Mouse (Mus musculus): ENCODE measurements around the gene Pip4k2a. TPM values are rescaled to one million over a fixed set of nuclear protein-coding genes. Genes with fewer than 3 reads are reported as not detected.

Pip4k2a gene
- total and polyA plus RNA-seq, 3 experiments, result 4.3 to 7.6 (median 6.5) TPM

- TF ChIP-seq EP300 (IDR thresholded peaks at IDR 0.05; ENCODE audit: insufficient read depth, low read depth, low read length), result no peak
- TF ChIP-seq POLR2A (IDR thresholded peaks at IDR 0.05; ENCODE audit: insufficient read depth, low read depth, low read length), result no peak
- no peak for TF ChIP-seq CTCF (IDR thresholded peaks at IDR 0.05)
- intact Hi-C loops (cut with DNase I), result no loop called here
- no peak for DNase-seq
- Histone ChIP-seq H3K9ac (ENCODE audit: low read depth, low read length) (no peak overlapping the region), H3K27me3 (ENCODE audit: control insufficient read depth, insufficient read depth, low read length) (no peaks in the 10 kb centered on the region), H3K36me3 (ENCODE audit: control insufficient read depth, insufficient read depth, low read length) (no peaks in the 10 kb centered on the region), H3K4me1 (ENCODE audit: control insufficient read depth, insufficient read depth, low read length) (no peaks in the 10 kb centered on the region), H3K4me3 (no peak overlapping the region), H3K79me2 (replicated peaks; ENCODE audit: control insufficient read depth, insufficient read depth, low read length) (no peaks in the 10 kb centered on the region), H3K27ac (no peak overlapping the region)
- WGBS, result 97% methylated on average over 3 of the region's 3 CpGs
These were observed 140.0 kb downstream of the Pip4k2a start for GRCm38 (mm10) chr2:18857952-18858351.

GRCm38 (mm10) chr2:18856461-18856860 lies 141.5 kb downstream of the Pip4k2a start:
- Histone ChIP-seq H3K9ac (ENCODE audit: low read depth, low read length) (no peak overlapping the region), H3K4me1 (ENCODE audit: control insufficient read depth, insufficient read depth, low read length) (no peaks in the 10 kb centered on the region), H3K36me3 (ENCODE audit: control insufficient read depth, insufficient read depth, low read length) (no peaks in the 10 kb centered on the region), H3K27ac (no peak overlapping the region), H3K27me3 (ENCODE audit: control insufficient read depth, insufficient read depth, low read length) (no peaks in the 10 kb centered on the region), H3K4me3 (no peak overlapping the region), H3K79me2 (replicated peaks; ENCODE audit: control insufficient read depth, insufficient read depth, low read length) (no peaks in the 10 kb centered on the region)
- TF ChIP-seq CTCF (IDR thresholded peaks at IDR 0.05) (no peak), POLR2A (IDR thresholded peaks at IDR 0.05; ENCODE audit: insufficient read depth, low read depth, low read length) (no peak), EP300 (IDR thresholded peaks at IDR 0.05; ENCODE audit: insufficient read depth, low read depth, low read length) (no peak)
- 92% methylated on average over 13 of the region's 13 CpGs for WGBS
- no peak for DNase-seq
- intact Hi-C loops (cut with DNase I), result no loop called here

- no peak for TF ChIP-seq POLR2A (IDR thresholded peaks at IDR 0.05; ENCODE audit: insufficient read depth, low read depth, low read length)
- TF ChIP-seq CTCF (IDR thresholded peaks at IDR 0.05), result no peak
- TF ChIP-seq EP300 (IDR thresholded peaks at IDR 0.05; ENCODE audit: insufficient read depth, low read depth, low read length), result no peak
- WGBS, result 70% methylated on average over 8 of the region's 8 CpGs
- intact Hi-C loops (cut with DNase I), result no loop called here
- no peak overlapping the region for H3K27ac ChIP-seq
- H3K9ac ChIP-seq (ENCODE audit: low read depth, low read length), result no peak overlapping the region
- H3K4me1 ChIP-seq (ENCODE audit: control insufficient read depth, insufficient read depth, low read length), result no peaks in the 10 kb centered on the region
- H3K4me3 ChIP-seq, result no peak overlapping the region
- H3K36me3 ChIP-seq (ENCODE audit: control insufficient read depth, insufficient read depth, low read length), result no peaks in the 10 kb centered on the region
- DNase-seq, result no peak
- H3K79me2 ChIP-seq (replicated peaks; ENCODE audit: control insufficient read depth, insufficient read depth, low read length), result no peaks in the 10 kb centered on the region
- no peaks in the 10 kb centered on the region for H3K27me3 ChIP-seq (ENCODE audit: control insufficient read depth, insufficient read depth, low read length)
These were observed 142.7 kb downstream of the Pip4k2a start for GRCm38 (mm10) chr2:18855246-18855645.

GRCm38 (mm10) chr2:18853345-18853744 lies 144.6 kb downstream of the Pip4k2a start:
- Histone ChIP-seq H3K4me1 (ENCODE audit: control insufficient read depth, insufficient read depth, low read length) (no peaks in the 10 kb centered on the region), H3K9ac (ENCODE audit: low read depth, low read length) (no peak overlapping the region), H3K36me3 (ENCODE audit: control insufficient read depth, insufficient read depth, low read length) (no peaks in the 10 kb centered on the region), H3K79me2 (replicated peaks; ENCODE audit: control insufficient read depth, insufficient read depth, low read length) (no peaks in the 10 kb centered on the region), H3K27me3 (ENCODE audit: control insufficient read depth, insufficient read depth, low read length) (no peaks in the 10 kb centered on the region), H3K27ac (no peak overlapping the region), H3K4me3 (no peak overlapping the region)
- TF ChIP-seq CTCF (IDR thresholded peaks at IDR 0.05) (no peak), POLR2A (IDR thresholded peaks at IDR 0.05; ENCODE audit: insufficient read depth, low read depth, low read length) (no peak), EP300 (IDR thresholded peaks at IDR 0.05; ENCODE audit: insufficient read depth, low read depth, low read length) (no peak)
- intact Hi-C loops (cut with DNase I), result no loop called here
- whole genome bisulfite sequencing, result 85% methylated on average over 5 of the region's 5 CpGs
- no peak for DNase-seq

- Histone ChIP-seq H3K4me1 (ENCODE audit: control insufficient read depth, insufficient read depth, low read length) (no peaks in the 10 kb centered on the region), H3K79me2 (replicated peaks; ENCODE audit: control insufficient read depth, insufficient read depth, low read length) (no peaks in the 10 kb centered on the region), H3K9ac (ENCODE audit: low read depth, low read length) (no peak overlapping the region), H3K4me3 (no peak overlapping the region), H3K36me3 (ENCODE audit: control insufficient read depth, insufficient read depth, low read length) (no peaks in the 10 kb centered on the region), H3K27ac (no peak overlapping the region), H3K27me3 (ENCODE audit: control insufficient read depth, insufficient read depth, low read length) (no peaks in the 10 kb centered on the region)
- WGBS, result 76% methylated on average over 8 of the region's 8 CpGs
- no peak for TF ChIP-seq EP300 (IDR thresholded peaks at IDR 0.05; ENCODE audit: insufficient read depth, low read depth, low read length)
- DNase-seq, result no peak
- intact Hi-C loops (cut with DNase I), result no loop called here
These were observed 147.3 kb downstream of the Pip4k2a start for GRCm38 (mm10) chr2:18850657-18851056.

- H3K27me3 ChIP-seq (ENCODE audit: control insufficient read depth, insufficient read depth, low read length), result no peaks in the 10 kb centered on the region
- 86% methylated on average over 5 of the region's 5 CpGs for WGBS
These were observed 149.8 kb downstream of the Pip4k2a start for GRCm38 (mm10) chr2:18848074-18848629.

More at GRCm38 (mm10) chr2:18848074-18848629, 149.8 kb downstream of the Pip4k2a start:
- intact Hi-C loops (cut with DNase I), result no loop called here
- H3K79me2 ChIP-seq (replicated peaks; ENCODE audit: control insufficient read depth, insufficient read depth, low read length), result no peaks in the 10 kb centered on the region
- no peak for DNase-seq
- H3K27ac ChIP-seq, result no peak overlapping the region
- H3K4me1 ChIP-seq (ENCODE audit: control insufficient read depth, insufficient read depth, low read length), result no peaks in the 10 kb centered on the region
- no peaks in the 10 kb centered on the region for H3K36me3 ChIP-seq (ENCODE audit: control insufficient read depth, insufficient read depth, low read length)
- no peak for TF ChIP-seq CTCF (IDR thresholded peaks at IDR 0.05)
- TF ChIP-seq EP300 (IDR thresholded peaks at IDR 0.05; ENCODE audit: insufficient read depth, low read depth, low read length), result no peak
- no peak overlapping the region for H3K4me3 ChIP-seq
- no peak overlapping the region for H3K9ac ChIP-seq (ENCODE audit: low read depth, low read length)

All from heart, adult 2 months (tissue).